Mouse (Mus musculus) liver, embryonic 14.5 days (tissue): ENCODE measurements around the gene Fam205a1. TPM values are rescaled to one million over a fixed set of nuclear protein-coding genes. Genes with fewer than 3 reads are reported as not detected.
"Not testable (repeated sequence)": the region's sequence is repeated elsewhere in the genome, so short reads cannot be mapped to it uniquely, and the experiment has no call there.

ENCODE experiments used
- ATAC-seq: fragments of 200-750 bp; cut with Nextera tagmentation; 2 replicates; pipeline ENCODE4 v1.8.0; 2017; ENCODE audit warnings: moderate number of reproducible peaks, mild to moderate bottlenecking, moderate library complexity; ENCODE audit not compliant: insufficient read depth
- DNase-seq, 3 experiments: peaks; one replicate each; pipeline ENCODE4 v3.0.0-alpha.2; 2012 to 2013; ENCODE audit warnings: low read depth in 3 of 3, low spot score in 3 of 3
- H3K27ac ChIP-seq: fragments of 300-500 bp; sonication (generic); 2 replicates; pipeline ENCODE4 v1.5.1; 2014; ENCODE audit warnings: moderate library complexity, mild to moderate bottlenecking, control low read depth, inconsistent platforms
- H3K27me3 ChIP-seq: fragments of 300-500 bp; sonication (generic); 2 replicates; pipeline ENCODE4 v1.6.1; 2014; ENCODE audit warnings: mild to moderate bottlenecking, low read length, moderate library complexity; ENCODE audit not compliant: control insufficient read depth, insufficient read depth
- H3K36me3 ChIP-seq: fragments of 300-500 bp; sonication (generic); replicated peaks from 2 replicates; pipeline ENCODE4 v1.6.1; 2014; ENCODE audit warnings: low read depth; ENCODE audit not compliant: control insufficient read depth, insufficient read depth
- H3K4me1 ChIP-seq, 2 experiments: fragments of 200-500 bp in 1 of 2; fragments of 300-500 bp in 1 of 2; sonication (generic) in 1 of 2; replicated peaks; 2 replicates each; pipeline ENCODE4 v1.6.1; 2012 to 2014; ENCODE audit warnings: antibody characterized with exemption in 1 of 2, inconsistent platforms in 1 of 2, low read length in 1 of 2; ENCODE audit not compliant: control insufficient read depth in 2 of 2, insufficient read depth in 2 of 2
- H3K4me2 ChIP-seq: fragments of 300-500 bp; sonication (generic); 2 replicates; pipeline ENCODE4 v1.6.1; 2014; ENCODE audit warnings: low read depth, mild to moderate bottlenecking, control low read depth, moderate library complexity
- H3K4me3 ChIP-seq, 2 experiments: fragments of 200-500 bp in 1 of 2; fragments of 300-500 bp in 1 of 2; sonication (generic) in 1 of 2; 2 replicates each; pipeline ENCODE4 v1.5.1; 2012 to 2014; ENCODE audit warnings: low read depth in 2 of 2, low read length in 2 of 2, mild to moderate bottlenecking in 2 of 2, control low read depth in 1 of 2, inconsistent platforms in 1 of 2, moderate library complexity in 1 of 2; ENCODE audit not compliant: insufficient read depth in 1 of 2
- H3K9ac ChIP-seq: fragments of 300-500 bp; sonication (generic); replicated peaks from 2 replicates; pipeline ENCODE4 v1.6.1; 2014; ENCODE audit warnings: mild to moderate bottlenecking, control low read depth, moderate library complexity
- H3K9me3 ChIP-seq: fragments of 300-500 bp; sonication (generic); 2 replicates; pipeline ENCODE4 v1.6.1; 2016; ENCODE audit warnings: low read length, mixed read lengths; ENCODE audit not compliant: control insufficient read depth
- CTCF ChIP-seq: IDR thresholded peaks from 2 replicates; pipeline ENCODE4 v1.5.1; 2016; ENCODE audit warnings: antibody characterized with exemption, low read depth, control low read depth
- EP300 ChIP-seq: IDR thresholded peaks from 2 replicates; pipeline ENCODE4 v1.6.1; 2016; ENCODE audit warnings: antibody characterized with exemption, low read depth
- WGBS: fragments of 180-500 bp; shearing (Covaris S2); extraction: QIAGEN DNeasy Blood & Tissue Kit; methylation state at CpG from one replicate; pipeline ENCODE4 v1.1.7; 2014; ENCODE audit not compliant: insufficient replicate concordance; 5-methylcytosine and 5-hydroxymethylcytosine counted together
- polyA plus RNA-seq, 2 experiments: library from polyadenylated mRNA; depleted of rRNA in 1 of 2; stranded (reverse) in 1 of 2; unstranded in 1 of 2; fragments of >200 nt; fragmentation: Nextera tagmentation in 1 of 2; extraction: Ambion mirVana in 1 of 2; gene quantifications; 2 replicates each; pipeline versions ENCODE4 v1.2.1 to v1.2.3; 2012 to 2014

Fam205a1 gene
- 0.21 and 0.22 TPM in 2 replicates for polyA plus RNA-seq (2012; rRNA removed)
- 0.04 and 0.28 TPM in 2 replicates for polyA plus RNA-seq (2014; fragmentation: Nextera tagmentation; extraction: Ambion mirVana)

DNA sequence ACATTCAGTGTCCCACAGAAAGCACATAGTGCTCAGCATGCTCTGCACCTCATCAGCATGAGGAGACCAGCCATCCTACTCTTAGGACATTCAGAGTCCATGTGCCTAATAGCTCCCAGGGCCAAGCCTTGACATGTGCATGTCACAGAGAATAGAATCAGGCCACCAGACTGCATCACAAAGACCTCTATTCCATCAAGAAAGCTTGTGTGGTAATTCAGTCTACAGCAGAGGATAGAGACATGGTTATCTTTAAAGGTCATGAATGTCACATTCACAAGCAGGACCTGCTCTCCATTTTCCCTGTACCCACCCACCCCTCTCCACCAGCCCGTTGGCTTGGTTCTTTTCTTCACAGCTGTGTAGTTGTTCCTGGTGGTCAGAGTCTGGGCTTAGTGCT lies at the start of gene Fam205a1:
Gene Fam205a1, minus strand, starts transcription at position 101 of the 400 bp plus-strand sequence.
- DNase-seq, H3K36me3 ChIP-seq, H3K4me2 ChIP-seq, ATAC-seq, H3K4me1 ChIP-seq, H3K9me3 ChIP-seq, H3K4me3 ChIP-seq, H3K27me3 ChIP-seq, H3K27ac ChIP-seq, H3K9ac ChIP-seq: not testable (repeated sequence)
- 86% methylated on average over 1 of the region's 1 CpGs for WGBS

- peaks cover 3 to 7% of the 10 kb centered on the region in 2 experiments; a peak in 1 of 4 replicates for H3K4me1 ChIP-seq
- ATAC-seq = no peak
- H3K36me3 ChIP-seq = no peaks in the 10 kb centered on the region
- no peak overlapping the region for H3K9ac ChIP-seq
- no peak for DNase-seq
- H3K9me3 ChIP-seq = no peaks in the 10 kb centered on the region
- H3K4me3 ChIP-seq = no peak overlapping the region
- H3K27me3 ChIP-seq = no peaks in the 10 kb centered on the region; the same call in 1 of the 2 replicates
- no peak overlapping the region for H3K27ac ChIP-seq
- 74% methylated on average over 5 of the region's 5 CpGs for WGBS
- TF ChIP-seq EP300 (no peak), CTCF (no peak)
- H3K4me2 ChIP-seq = no peak overlapping the region
These were observed 49.0 kb upstream of the Fam205a1 start for GRCm38 (mm10) chr4:42902730-42903129.

DNA sequence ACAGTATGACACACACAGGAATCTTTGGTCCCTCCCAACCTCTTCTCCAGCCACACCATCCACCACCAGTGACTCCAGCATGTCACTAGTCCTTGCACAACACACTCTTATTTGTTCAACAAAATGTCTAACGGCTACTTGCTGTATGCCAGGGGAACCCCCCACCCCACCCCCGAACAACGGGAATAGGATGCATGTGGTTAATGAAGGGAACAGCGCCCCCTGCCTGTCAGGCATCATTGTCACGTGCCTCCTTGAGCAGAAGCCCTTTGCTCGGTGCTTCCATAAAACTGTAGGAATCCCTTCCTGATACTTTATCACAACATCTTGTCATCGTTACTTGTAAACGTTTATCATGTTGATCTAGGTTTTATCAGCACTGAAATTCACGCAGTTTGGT lies 48.5 kb upstream of the Fam205a1 start:
- no peak overlapping the region for H3K27ac ChIP-seq
- H3K27me3 ChIP-seq = no peaks in the 10 kb centered on the region; the same call in 1 of the 2 replicates
- no peak overlapping the region for H3K4me2 ChIP-seq
- WGBS = 24% methylated on average over 9 of the region's 9 CpGs
- no peak overlapping the region for H3K9ac ChIP-seq
- peak; percentile 93 for TF ChIP-seq CTCF
- no peak for TF ChIP-seq EP300
- DNase-seq (peak; percentile 20 to 35 (median 35)), ATAC-seq (peak; percentile 45; the same call in 1 of the 2 replicates)
- H3K4me1 ChIP-seq = peaks cover 3 to 7% of the 10 kb centered on the region in 2 experiments; a peak in 1 of 4 replicates
- no peaks in the 10 kb centered on the region for H3K9me3 ChIP-seq
- H3K4me3 ChIP-seq = no peak overlapping the region
- H3K36me3 ChIP-seq = no peaks in the 10 kb centered on the region

DNA sequence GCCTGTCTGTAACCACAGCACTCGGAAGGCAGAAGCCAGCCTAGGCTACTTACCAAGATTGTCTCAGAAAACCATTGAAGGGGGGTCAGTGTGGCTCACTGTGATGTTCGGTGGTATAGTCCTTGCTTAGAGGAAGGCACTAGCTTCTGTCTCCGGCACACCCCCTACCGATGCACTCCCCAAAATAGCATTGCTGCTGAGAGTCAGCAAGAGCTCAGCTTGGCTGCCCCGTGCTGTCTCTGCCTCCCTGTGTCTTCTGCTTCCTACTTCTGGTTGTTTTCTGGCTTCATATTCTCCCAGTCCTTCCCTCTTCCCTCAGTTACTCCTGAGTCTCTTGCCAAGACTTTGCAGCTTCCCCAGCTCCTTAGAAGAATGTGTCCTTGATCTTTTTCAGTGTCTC lies 47.2 kb upstream of the Fam205a1 start:
- no peak for ATAC-seq
- DNase-seq = no peak
- H3K4me3 ChIP-seq = no peak overlapping the region

DNA sequence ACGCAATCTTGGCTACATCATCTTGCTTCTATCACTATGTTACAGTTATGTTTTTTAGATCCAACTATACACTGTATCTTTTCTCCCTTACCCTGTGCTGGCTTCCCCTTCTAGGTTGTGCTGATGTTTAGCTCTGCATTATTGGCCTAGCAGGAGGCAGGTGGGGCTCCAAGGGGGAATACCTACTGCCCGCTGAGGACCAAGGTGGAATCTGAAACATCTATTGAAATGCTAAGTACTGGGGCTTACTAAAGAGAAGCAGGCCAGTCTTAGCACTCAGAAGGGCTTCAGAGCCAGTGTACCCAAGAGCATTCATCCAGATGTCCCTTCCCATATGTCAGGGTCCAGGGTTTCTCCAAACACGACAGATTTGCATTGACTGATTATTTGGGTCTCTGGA lies 45.2 kb upstream of the Fam205a1 start:
- Histone ChIP-seq H3K36me3 (no peaks in the 10 kb centered on the region), H3K27me3 (no peaks in the 10 kb centered on the region), H3K27ac (no peak overlapping the region), H3K4me2 (no peak overlapping the region), H3K4me1 (peaks cover 3 to 7% of the 10 kb centered on the region in 2 experiments; a peak in 1 of 4 replicates), H3K9ac (no peak overlapping the region), H3K9me3 (no peaks in the 10 kb centered on the region), H3K4me3 (no peak overlapping the region)
- WGBS = 37% methylated on average over 3 of the region's 3 CpGs
- TF ChIP-seq EP300 (no peak), CTCF (no peak)
- DNase-seq (no peak), ATAC-seq (no peak)

More for the DNA sequence above, 47.2 kb upstream of the Fam205a1 start:
- H3K27ac ChIP-seq = no peak overlapping the region
- no peak overlapping the region for H3K4me2 ChIP-seq
- TF ChIP-seq CTCF (no peak), EP300 (no peak)
- H3K4me1 ChIP-seq = peaks cover 3 to 7% of the 10 kb centered on the region in 2 experiments; a peak in 1 of 4 replicates
- no peaks in the 10 kb centered on the region for H3K9me3 ChIP-seq
- WGBS = 50% methylated on average over 5 of the region's 5 CpGs
- H3K9ac ChIP-seq = no peak overlapping the region
- no peaks in the 10 kb centered on the region; the same call in 1 of the 2 replicates for H3K27me3 ChIP-seq
- no peaks in the 10 kb centered on the region for H3K36me3 ChIP-seq
